Mouse (Mus musculus): ENCODE measurements around the gene Pcsk5. TPM values are rescaled to one million over a fixed set of nuclear protein-coding genes. Genes with fewer than 3 reads are reported as not detected.

The Pcsk5 gene
- total RNA-seq (2015; ENCODE audit: low replicate concordance) (not detected in 2 replicates), total RNA-seq (2017; ENCODE audit: low replicate concordance) (under 0.01 TPM in 1 of 2 replicates, not detected in the other)

DNA sequence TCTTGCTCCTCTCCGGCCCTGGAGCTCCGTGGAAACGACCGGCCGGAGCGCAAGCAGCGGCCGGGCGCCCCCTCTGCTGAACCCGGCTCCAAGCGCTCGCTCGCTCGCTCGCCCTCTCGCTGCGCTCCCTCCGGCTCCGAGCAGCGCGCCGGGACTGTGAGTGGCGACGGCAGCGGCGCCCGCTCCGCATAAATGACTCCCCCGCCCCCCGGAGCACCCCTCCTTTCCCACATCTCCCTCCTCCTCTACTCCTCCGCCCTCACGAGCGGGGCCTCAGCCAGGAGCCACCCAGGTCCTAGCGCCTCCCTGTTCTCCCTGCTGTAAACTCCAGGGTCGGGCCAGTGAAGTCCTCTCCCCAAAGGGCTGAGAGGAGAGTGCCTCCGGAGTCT, at the start of gene Pcsk5:
Gene Pcsk5, minus strand, starts transcription at position 162 of the 389 bp plus-strand sequence.
- no peak for ATAC-seq (replicated peaks; ENCODE audit: low FRiP score, poor library complexity, severe bottlenecking)

DNA sequence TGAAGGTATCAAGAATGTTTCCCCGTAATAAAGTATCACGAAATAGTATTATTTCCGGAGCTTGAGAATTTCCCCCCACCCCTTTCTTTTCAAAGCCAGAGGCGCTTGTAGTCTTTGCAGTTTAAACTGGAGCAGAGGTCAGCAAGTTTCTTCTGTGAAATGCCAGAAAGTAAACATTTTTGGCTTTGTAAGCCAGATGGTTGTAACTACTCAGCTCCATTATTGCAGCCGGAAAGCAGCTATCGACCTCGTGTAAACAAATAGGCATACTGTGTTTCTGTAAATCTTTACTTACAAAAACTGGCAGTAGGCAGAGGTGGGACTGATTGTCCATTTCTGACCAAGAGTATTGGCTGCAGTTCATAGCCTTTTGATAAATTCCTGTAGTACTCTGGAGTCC, 38.4 kb upstream of the Pcsk5 start:
- no peak for ATAC-seq (replicated peaks; ENCODE audit: low FRiP score, poor library complexity, severe bottlenecking)

GRCm38 (mm10) chr19:17874388-17874787, 37.0 kb upstream of the Pcsk5 start:
- ATAC-seq (replicated peaks; ENCODE audit: low FRiP score, poor library complexity, severe bottlenecking) = no peak

GRCm38 (mm10) chr19:17873755-17874154, 36.3 kb upstream of the Pcsk5 start:
- ATAC-seq (replicated peaks; ENCODE audit: low FRiP score, poor library complexity, severe bottlenecking) = no peak

- no peak for ATAC-seq (replicated peaks; ENCODE audit: low FRiP score, poor library complexity, severe bottlenecking)
Observed at GRCm38 (mm10) chr19:17866317-17866891, 29.0 kb upstream of the Pcsk5 start.

- no peak for ATAC-seq (replicated peaks; ENCODE audit: low FRiP score, poor library complexity, severe bottlenecking)
Observed at GRCm38 (mm10) chr19:17860351-17861014, 23.1 kb upstream of the Pcsk5 start.

DNA sequence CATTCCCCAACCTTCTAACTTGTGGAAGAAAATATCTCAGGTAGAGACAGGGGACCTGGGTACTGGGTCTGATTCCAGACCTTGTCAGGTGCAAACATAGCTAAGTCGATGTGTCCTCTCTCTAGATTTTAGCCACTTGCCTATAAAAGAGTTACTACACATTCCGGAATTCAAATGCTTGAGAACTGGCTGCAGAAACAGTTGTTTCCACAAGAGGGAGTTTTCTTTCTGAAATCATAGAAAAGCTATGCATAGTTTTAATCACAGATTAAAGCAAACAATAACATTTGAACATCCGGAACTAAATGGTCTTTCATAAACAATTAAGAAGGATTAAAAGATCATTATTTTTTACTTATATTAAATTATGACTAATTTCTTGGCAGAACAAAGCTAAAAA, 19.3 kb upstream of the Pcsk5 start:
- no peak for ATAC-seq (replicated peaks; ENCODE audit: low FRiP score, poor library complexity, severe bottlenecking)

GRCm38 (mm10) chr19:17848417-17848816, 11.0 kb upstream of the Pcsk5 start:
- ATAC-seq (replicated peaks; ENCODE audit: low FRiP score, poor library complexity, severe bottlenecking) = no peak

- no peak for ATAC-seq (replicated peaks; ENCODE audit: low FRiP score, poor library complexity, severe bottlenecking)
Observed at GRCm38 (mm10) chr19:17845967-17846366, 8.5 kb upstream of the Pcsk5 start.

DNA sequence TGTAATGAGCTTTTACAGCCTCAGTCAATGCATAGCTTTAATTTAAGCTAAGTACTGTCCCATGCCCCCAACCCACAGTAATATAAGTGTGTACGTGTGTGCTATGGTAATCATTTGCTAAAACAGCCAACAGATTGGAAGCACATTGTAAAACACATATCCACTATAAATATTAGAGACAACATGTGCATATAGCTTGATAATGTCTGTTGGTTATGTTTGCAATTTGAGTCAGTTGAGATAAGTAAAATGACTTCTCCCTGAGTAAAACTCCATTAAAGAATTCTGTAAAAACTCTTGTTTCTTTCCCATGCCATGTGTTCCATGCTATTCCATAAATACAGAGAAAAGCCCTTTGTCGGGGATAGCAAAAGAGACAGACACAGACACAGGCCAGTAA, 4.2 kb upstream of the Pcsk5 start:
- no peak for ATAC-seq (replicated peaks; ENCODE audit: low FRiP score, poor library complexity, severe bottlenecking)

DNA sequence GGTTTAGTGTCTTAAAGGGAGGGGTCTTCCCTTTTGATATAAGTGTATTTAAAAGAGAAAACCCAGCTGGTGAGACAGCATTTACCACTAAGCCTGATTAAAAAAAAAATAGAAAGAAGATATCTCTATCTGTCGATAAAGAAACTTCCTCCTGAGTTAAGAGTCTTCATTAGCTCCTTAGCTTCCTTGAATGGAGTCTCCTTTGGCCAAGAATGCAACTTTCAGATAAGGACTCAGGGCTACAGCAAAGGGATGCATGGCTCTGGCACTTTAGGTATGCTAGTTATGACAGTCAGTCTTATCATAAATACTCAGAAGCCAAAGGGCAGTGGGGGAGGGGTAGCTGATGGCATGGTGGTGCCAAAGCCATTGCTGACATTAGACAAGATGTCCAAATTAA, 2.4 kb upstream of the Pcsk5 start:
- no peak for ATAC-seq (replicated peaks; ENCODE audit: low FRiP score, poor library complexity, severe bottlenecking)

DNA sequence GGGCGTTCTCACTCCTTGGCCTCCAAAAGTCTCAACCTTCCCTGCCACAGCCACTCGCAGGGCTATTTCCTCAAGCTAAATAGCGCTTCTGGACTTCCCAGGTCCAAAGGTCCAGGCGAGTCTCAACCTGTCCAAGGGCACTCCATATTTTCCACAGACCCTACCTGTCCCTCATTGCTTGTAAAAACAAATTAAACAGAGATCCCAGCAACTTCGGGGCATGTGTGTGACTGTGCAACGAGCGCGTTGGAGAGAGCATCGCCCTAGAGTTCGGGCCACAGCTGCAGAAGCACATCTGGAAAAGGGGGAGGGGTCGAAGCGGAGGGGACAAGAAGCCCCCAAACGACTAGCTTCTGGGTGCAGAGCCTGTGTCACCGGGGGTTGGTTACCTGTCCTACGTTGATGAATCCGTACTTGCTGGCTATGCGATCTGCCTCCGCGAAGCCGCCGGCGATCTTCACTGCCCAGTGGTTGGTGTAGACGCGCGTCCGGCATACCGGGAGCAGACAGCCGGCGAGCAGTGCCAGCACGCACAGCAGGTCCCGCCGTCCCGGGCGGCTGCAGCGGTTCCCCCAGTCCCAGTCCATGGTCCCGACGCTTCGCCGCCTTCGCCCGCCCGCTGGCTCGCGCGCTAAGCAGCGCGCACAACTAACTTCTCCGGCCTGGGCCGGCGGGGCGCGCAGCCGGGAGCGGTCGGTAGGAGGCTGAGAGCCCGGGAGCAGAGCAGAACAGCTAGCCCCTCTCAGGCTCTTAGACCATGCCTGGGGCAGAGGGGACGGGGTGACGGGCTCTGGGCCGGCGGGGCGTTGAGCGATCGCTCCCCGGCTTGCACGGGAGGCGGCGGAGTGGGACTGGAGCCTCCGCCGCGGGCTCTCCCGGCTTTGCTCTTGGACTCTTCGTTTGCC, 614 bp downstream of the Pcsk5 start:
- no peak for ATAC-seq (replicated peaks; ENCODE audit: low FRiP score, poor library complexity, severe bottlenecking)

DNA sequence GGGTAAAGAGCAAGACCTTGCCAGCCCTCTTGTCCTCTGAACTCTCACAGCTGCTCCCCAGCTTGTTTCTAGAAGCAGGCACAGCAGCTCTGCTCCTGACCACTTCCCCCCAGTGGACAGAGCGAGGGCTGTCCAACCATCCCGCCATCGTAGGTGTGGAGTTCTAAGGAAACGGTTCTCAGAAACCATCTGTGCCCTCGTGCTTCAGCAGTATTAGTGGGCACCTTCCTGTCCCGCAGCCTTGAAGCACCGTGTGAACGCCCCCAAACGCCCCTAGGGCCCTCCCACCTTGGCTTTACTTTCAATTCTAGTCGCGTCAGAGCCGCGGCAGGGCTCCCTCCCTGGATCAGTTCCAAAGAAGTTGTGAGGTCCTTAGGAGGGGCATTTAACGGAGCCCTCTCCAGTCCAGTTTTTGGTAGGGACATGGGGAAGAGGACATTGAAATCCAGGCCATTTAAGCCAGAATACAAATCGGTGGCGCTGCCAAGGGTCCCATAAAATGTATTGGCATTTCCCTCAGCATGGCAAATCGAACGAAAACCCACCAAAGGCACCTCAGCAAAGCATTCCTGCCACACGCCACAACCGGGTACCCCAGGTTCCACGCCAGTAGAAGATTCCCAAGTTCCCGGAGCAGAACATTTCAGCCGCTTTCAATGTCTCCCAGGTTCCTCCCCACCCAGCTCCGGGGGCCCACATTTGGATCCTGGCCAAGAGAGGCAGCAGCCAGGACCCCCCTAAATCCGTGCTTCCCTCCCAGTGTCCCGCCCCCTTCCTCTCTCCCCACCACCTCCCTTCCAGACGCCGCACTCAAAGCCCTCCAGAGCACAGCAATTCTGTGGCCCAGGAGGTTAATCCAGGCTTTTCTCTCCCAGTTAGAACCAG, 1.5 kb downstream of the Pcsk5 start:
- no peak for ATAC-seq (replicated peaks; ENCODE audit: low FRiP score, poor library complexity, severe bottlenecking)

DNA sequence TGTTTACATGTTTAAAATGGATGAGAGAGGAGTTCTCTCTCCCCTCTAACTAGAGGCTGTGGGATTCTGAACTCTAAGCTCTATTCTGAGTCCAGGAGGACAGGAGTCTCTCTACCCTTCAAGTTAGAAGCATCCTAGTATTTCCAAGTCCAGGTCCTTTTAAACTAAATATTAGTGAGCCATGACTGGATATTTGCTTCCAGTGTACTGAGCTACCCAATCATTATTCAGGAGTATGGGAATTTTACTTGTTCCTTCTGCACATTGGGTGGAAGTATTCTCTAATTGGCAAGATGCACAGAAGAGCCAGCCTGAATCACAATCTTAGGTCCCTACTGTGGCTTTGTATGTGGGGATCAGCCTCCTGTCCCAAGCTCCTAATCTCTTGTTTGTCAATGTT, 2.5 kb downstream of the Pcsk5 start:
- ATAC-seq (replicated peaks; ENCODE audit: low FRiP score, poor library complexity, severe bottlenecking) = no peak

DNA sequence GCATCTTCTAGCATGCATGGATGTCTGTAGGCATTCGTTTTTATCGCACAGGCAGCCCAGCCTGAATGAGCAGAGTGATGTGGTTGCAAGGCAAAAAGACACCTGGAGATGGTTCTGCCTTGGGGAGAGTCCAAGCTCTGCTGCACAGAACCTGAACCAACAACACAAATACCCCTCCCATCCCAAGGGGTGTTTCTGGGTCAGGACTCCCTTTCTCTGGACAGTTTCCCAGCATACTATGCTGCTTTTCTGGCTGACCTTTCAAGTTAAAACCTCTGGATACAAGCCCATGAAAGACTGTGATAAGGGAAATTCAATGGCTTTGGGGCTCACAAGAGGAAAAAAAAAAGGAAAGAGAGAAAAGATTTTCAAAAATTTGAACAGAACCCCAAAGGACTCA, 6.1 kb downstream of the Pcsk5 start:
- ATAC-seq (replicated peaks; ENCODE audit: low FRiP score, poor library complexity, severe bottlenecking) = no peak

GRCm38 (mm10) chr19:17828414-17828813, 9.0 kb downstream of the Pcsk5 start:
- ATAC-seq (replicated peaks; ENCODE audit: low FRiP score, poor library complexity, severe bottlenecking) = no peak

GRCm38 (mm10) chr19:17826694-17827093, 10.7 kb downstream of the Pcsk5 start:
- ATAC-seq (replicated peaks; ENCODE audit: low FRiP score, poor library complexity, severe bottlenecking) = no peak

DNA sequence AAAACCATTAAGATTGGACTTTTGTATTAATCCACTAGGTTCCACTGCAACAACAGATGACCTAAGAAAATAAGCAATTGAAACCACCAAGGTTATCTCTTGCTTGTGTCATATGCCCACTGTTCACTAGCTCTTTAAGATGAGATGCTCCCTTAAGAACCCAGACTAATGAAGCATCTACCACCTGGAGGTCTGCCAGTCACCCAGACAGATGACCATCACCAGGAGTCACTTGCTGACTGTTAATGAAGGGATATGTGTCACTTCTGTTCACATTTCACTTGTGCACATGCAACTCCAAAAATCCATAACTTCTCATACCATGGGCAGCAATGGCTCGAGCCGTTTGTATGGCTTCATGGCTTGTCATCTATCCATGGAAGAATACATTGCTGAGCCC, 17.4 kb downstream of the Pcsk5 start:
- ATAC-seq (replicated peaks; ENCODE audit: low FRiP score, poor library complexity, severe bottlenecking) = no peak

GRCm38 (mm10) chr19:17819081-17819480, 18.4 kb downstream of the Pcsk5 start:
- no peak for ATAC-seq (replicated peaks; ENCODE audit: low FRiP score, poor library complexity, severe bottlenecking)

- no peak for ATAC-seq (replicated peaks; ENCODE audit: low FRiP score, poor library complexity, severe bottlenecking)
Observed at GRCm38 (mm10) chr19:17815062-17815461, 22.4 kb downstream of the Pcsk5 start.

Measured in erythroblast, adult 5-6 weeks (primary cell).